Mouse (Mus musculus) brain, embryonic 14.5 days (tissue): Measurements from ENCODE around the gene Slc11a1.
"Not testable (repeated sequence)": the region's sequence is repeated elsewhere in the genome, so short reads cannot be mapped to it uniquely, and the experiment has no call there.

ENCODE experiments used
- CTCF ChIP-seq: fragments of 200-500 bp; IDR thresholded peaks from 2 replicates; pipeline ENCODE4 v1.5.1; 2012; ENCODE audit warnings: inconsistent platforms, mild to moderate bottlenecking, moderate library complexity, borderline replicate concordance; ENCODE audit not compliant: insufficient read depth, insufficient read length; ENCODE audit errors: extremely low read depth
- POLR2A ChIP-seq: fragments of 200-500 bp; IDR thresholded peaks from 2 replicates; pipeline ENCODE4 v1.6.1; 2012; ENCODE audit warnings: mild to moderate bottlenecking, inconsistent platforms, borderline replicate concordance; ENCODE audit not compliant: poor library complexity, insufficient read depth, insufficient read length, severe bottlenecking; ENCODE audit errors: extremely low read depth

DNA sequence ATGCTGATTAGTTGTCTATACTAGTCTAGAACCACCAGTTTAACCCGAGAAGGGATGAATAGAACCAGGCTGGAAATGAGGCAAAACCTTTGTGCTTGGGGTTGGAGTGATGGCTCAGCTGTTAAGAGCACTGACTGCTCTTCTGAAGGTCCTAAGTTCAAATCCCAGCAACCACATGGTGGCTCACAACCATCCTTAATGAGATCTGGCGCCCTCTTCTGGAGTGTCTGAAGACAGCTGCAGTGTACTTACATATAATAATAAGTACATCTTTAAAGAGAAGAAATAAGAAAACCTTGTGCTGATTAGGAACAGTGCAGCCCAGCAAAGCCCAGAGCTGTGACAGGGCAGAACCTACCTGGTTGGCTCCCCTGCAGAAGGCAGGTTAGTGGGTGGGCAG is 48.1 kb upstream of the Slc11a1 start:
- TF ChIP-seq CTCF = 0 out of 2 replicates have a peak, but pooled peaks have one; percentile 2
- not testable (repeated sequence) for TF ChIP-seq POLR2A
